Mouse (Mus musculus): ENCODE data around the gene Zfp423. TPM values are rescaled to one million over a fixed set of nuclear protein-coding genes. Genes with fewer than 3 reads are reported as not detected.
A peak's percentile ranks its signal among the peaks of the same experiment; 100 is the strongest.

Gene Zfp423
- polyA plus RNA-seq, 1 experiment = 2.7 TPM

- H3K36me3 ChIP-seq (ENCODE audit: control insufficient read depth, insufficient read depth, low read length) = no peaks in the 10 kb centered on the region
- TF ChIP-seq POLR2A (IDR thresholded peaks at IDR 0.05; ENCODE audit: control insufficient read depth, extremely low read depth, insufficient read depth, low read length, poor library complexity) (no peak), CTCF (IDR thresholded peaks at IDR 0.05; ENCODE audit: borderline replicate concordance, control insufficient read depth, extremely low read depth, insufficient read depth, low read length, poor library complexity) (no peak)
- H3K4me1 ChIP-seq (replicated peaks; ENCODE audit: control insufficient read depth, insufficient read depth, low read length) = no peaks in the 10 kb centered on the region
- WGBS = 97% methylated on average over 17 of the region's 17 CpGs
- no peak overlapping the region for H3K27ac ChIP-seq (ENCODE audit: control insufficient read depth, insufficient read depth, low read length)
- H3K4me3 ChIP-seq (ENCODE audit: control insufficient read depth, insufficient read depth, low read length) = no peak overlapping the region
- no peaks in the 10 kb centered on the region for H3K27me3 ChIP-seq (ENCODE audit: control insufficient read depth, insufficient read depth, low read length)
- DNase-seq = no peak
These were observed 252.2 kb downstream of the Zfp423 start for GRCm38 (mm10) chr8:87707176-87707575.

GRCm38 (mm10) chr8:87704756-87705155, 254.6 kb downstream of the Zfp423 start:
- H3K4me3 ChIP-seq (ENCODE audit: control insufficient read depth, insufficient read depth, low read length) = no peak overlapping the region
- no peaks in the 10 kb centered on the region for H3K4me1 ChIP-seq (replicated peaks; ENCODE audit: control insufficient read depth, insufficient read depth, low read length)
- 97% methylated on average over 3 of the region's 3 CpGs for WGBS
- no peaks in the 10 kb centered on the region for H3K27me3 ChIP-seq (ENCODE audit: control insufficient read depth, insufficient read depth, low read length)
- no peaks in the 10 kb centered on the region for H3K36me3 ChIP-seq (ENCODE audit: control insufficient read depth, insufficient read depth, low read length)
- no peak for DNase-seq
- no peak overlapping the region for H3K27ac ChIP-seq (ENCODE audit: control insufficient read depth, insufficient read depth, low read length)
- TF ChIP-seq POLR2A (IDR thresholded peaks at IDR 0.05; ENCODE audit: control insufficient read depth, extremely low read depth, insufficient read depth, low read length, poor library complexity) (no peak), CTCF (IDR thresholded peaks at IDR 0.05; ENCODE audit: borderline replicate concordance, control insufficient read depth, extremely low read depth, insufficient read depth, low read length, poor library complexity) (no peak)

GRCm38 (mm10) chr8:87702790-87703311, 256.5 kb downstream of the Zfp423 start:
- H3K27ac ChIP-seq (ENCODE audit: control insufficient read depth, insufficient read depth, low read length) = no peak overlapping the region
- 95% methylated on average over 10 of the region's 10 CpGs for WGBS

GRCm38 (mm10) chr8:87702051-87702521, 257.3 kb downstream of the Zfp423 start:
- Histone ChIP-seq H3K27me3 (ENCODE audit: control insufficient read depth, insufficient read depth, low read length) (no peaks in the 10 kb centered on the region), H3K4me1 (replicated peaks; ENCODE audit: control insufficient read depth, insufficient read depth, low read length) (no peaks in the 10 kb centered on the region), H3K4me3 (ENCODE audit: control insufficient read depth, insufficient read depth, low read length) (no peak overlapping the region), H3K36me3 (ENCODE audit: control insufficient read depth, insufficient read depth, low read length) (no peaks in the 10 kb centered on the region), H3K27ac (ENCODE audit: control insufficient read depth, insufficient read depth, low read length) (no peak overlapping the region)
- no peak for TF ChIP-seq CTCF (IDR thresholded peaks at IDR 0.05; ENCODE audit: borderline replicate concordance, control insufficient read depth, extremely low read depth, insufficient read depth, low read length, poor library complexity)
- TF ChIP-seq POLR2A (IDR thresholded peaks at IDR 0.05; ENCODE audit: control insufficient read depth, extremely low read depth, insufficient read depth, low read length, poor library complexity) = no peak
- WGBS = 90% methylated on average over 8 of the region's 8 CpGs
- no peak for DNase-seq

More at GRCm38 (mm10) chr8:87702790-87703311, 256.5 kb downstream of the Zfp423 start:
- Histone ChIP-seq H3K36me3 (ENCODE audit: control insufficient read depth, insufficient read depth, low read length) (no peaks in the 10 kb centered on the region), H3K27me3 (ENCODE audit: control insufficient read depth, insufficient read depth, low read length) (no peaks in the 10 kb centered on the region), H3K4me3 (ENCODE audit: control insufficient read depth, insufficient read depth, low read length) (no peak overlapping the region), H3K4me1 (replicated peaks; ENCODE audit: control insufficient read depth, insufficient read depth, low read length) (no peaks in the 10 kb centered on the region)
- no peak for TF ChIP-seq CTCF (IDR thresholded peaks at IDR 0.05; ENCODE audit: borderline replicate concordance, control insufficient read depth, extremely low read depth, insufficient read depth, low read length, poor library complexity)
- TF ChIP-seq POLR2A (IDR thresholded peaks at IDR 0.05; ENCODE audit: control insufficient read depth, extremely low read depth, insufficient read depth, low read length, poor library complexity) = no peak
- DNase-seq = no peak

- no peak for TF ChIP-seq CTCF (IDR thresholded peaks at IDR 0.05; ENCODE audit: borderline replicate concordance, control insufficient read depth, extremely low read depth, insufficient read depth, low read length, poor library complexity)
- no peak for TF ChIP-seq POLR2A (IDR thresholded peaks at IDR 0.05; ENCODE audit: control insufficient read depth, extremely low read depth, insufficient read depth, low read length, poor library complexity)
- no peaks in the 10 kb centered on the region for H3K27me3 ChIP-seq (ENCODE audit: control insufficient read depth, insufficient read depth, low read length)
- H3K27ac ChIP-seq (ENCODE audit: control insufficient read depth, insufficient read depth, low read length) = no peak overlapping the region
- H3K36me3 ChIP-seq (ENCODE audit: control insufficient read depth, insufficient read depth, low read length) = no peaks in the 10 kb centered on the region
- H3K4me1 ChIP-seq (replicated peaks; ENCODE audit: control insufficient read depth, insufficient read depth, low read length) = no peaks in the 10 kb centered on the region
- H3K4me3 ChIP-seq (ENCODE audit: control insufficient read depth, insufficient read depth, low read length) = no peak overlapping the region
- no peak for DNase-seq
- 83% methylated on average over 4 of the region's 4 CpGs for WGBS
These were observed 257.8 kb downstream of the Zfp423 start for GRCm38 (mm10) chr8:87701583-87701982.

- Histone ChIP-seq H3K27me3 (ENCODE audit: control insufficient read depth, insufficient read depth, low read length) (no peaks in the 10 kb centered on the region), H3K4me1 (replicated peaks; ENCODE audit: control insufficient read depth, insufficient read depth, low read length) (no peaks in the 10 kb centered on the region), H3K4me3 (ENCODE audit: control insufficient read depth, insufficient read depth, low read length) (no peak overlapping the region), H3K27ac (ENCODE audit: control insufficient read depth, insufficient read depth, low read length) (no peak overlapping the region), H3K36me3 (ENCODE audit: control insufficient read depth, insufficient read depth, low read length) (no peaks in the 10 kb centered on the region)
- peak; percentile 30 for DNase-seq
- 38% methylated on average over 12 of the region's 12 CpGs for WGBS
- TF ChIP-seq POLR2A (IDR thresholded peaks at IDR 0.05; ENCODE audit: control insufficient read depth, extremely low read depth, insufficient read depth, low read length, poor library complexity) = no peak
- TF ChIP-seq CTCF (IDR thresholded peaks at IDR 0.05; ENCODE audit: borderline replicate concordance, control insufficient read depth, extremely low read depth, insufficient read depth, low read length, poor library complexity) = no peak
These were observed 259.1 kb downstream of the Zfp423 start for GRCm38 (mm10) chr8:87700321-87700720.

- Histone ChIP-seq H3K36me3 (ENCODE audit: control insufficient read depth, insufficient read depth, low read length) (no peaks in the 10 kb centered on the region), H3K4me3 (ENCODE audit: control insufficient read depth, insufficient read depth, low read length) (no peak overlapping the region), H3K4me1 (replicated peaks; ENCODE audit: control insufficient read depth, insufficient read depth, low read length) (no peaks in the 10 kb centered on the region), H3K27me3 (ENCODE audit: control insufficient read depth, insufficient read depth, low read length) (no peaks in the 10 kb centered on the region), H3K27ac (ENCODE audit: control insufficient read depth, insufficient read depth, low read length) (no peak overlapping the region)
- no peak for DNase-seq
- 90% methylated on average over 9 of the region's 9 CpGs for WGBS
- TF ChIP-seq POLR2A (IDR thresholded peaks at IDR 0.05; ENCODE audit: control insufficient read depth, extremely low read depth, insufficient read depth, low read length, poor library complexity) (no peak), CTCF (IDR thresholded peaks at IDR 0.05; ENCODE audit: borderline replicate concordance, control insufficient read depth, extremely low read depth, insufficient read depth, low read length, poor library complexity) (no peak)
These were observed 262.3 kb downstream of the Zfp423 start for GRCm38 (mm10) chr8:87697127-87697526.
